Mouse (Mus musculus): ENCODE results near the gene Mon1b. TPM values are rescaled to one million over a fixed set of nuclear protein-coding genes. Genes with fewer than 3 reads are reported as not detected.

The Mon1b gene
- polyA plus RNA-seq, 1 experiment from 2014 or later, result 8.4 TPM

GRCm38 (mm10) chr8:113687889-113688542 lies 52.6 kb downstream of the Mon1b start:
- Histone ChIP-seq H3K9ac (ENCODE audit: low read length) (no peak overlapping the region), H3K4me3 (ENCODE audit: low read depth, low read length) (no peak overlapping the region), H3K9me3 (ENCODE audit: control insufficient read depth, low read length) (no peaks in the 10 kb centered on the region; the same call in 1 of the 2 replicates), H3K27ac (ENCODE audit: low read depth) (no peak overlapping the region), H3K4me1 (replicated peaks; ENCODE audit: control insufficient read depth, insufficient read depth, low read length) (no peaks in the 10 kb centered on the region), H3K36me3 (ENCODE audit: control insufficient read depth, insufficient read depth, low read length) (no peaks in the 10 kb centered on the region), H3K27me3 (replicated peaks; ENCODE audit: control insufficient read depth, insufficient read depth, low read length) (no peaks in the 10 kb centered on the region), H3K4me2 (ENCODE audit: low read length) (no peak overlapping the region)
- 73% methylated on average over 17 of the region's 17 CpGs for WGBS
- no peak for DNase-seq (ENCODE audit: low spot score)
- ATAC-seq (replicated peaks; ENCODE audit: low FRiP score, low TSS enrichment, low read depth), result no peak

GRCm38 (mm10) chr8:113688543-113688915 lies 53.1 kb downstream of the Mon1b start:
- WGBS, result 87% methylated on average over 8 of the region's 8 CpGs

DNA sequence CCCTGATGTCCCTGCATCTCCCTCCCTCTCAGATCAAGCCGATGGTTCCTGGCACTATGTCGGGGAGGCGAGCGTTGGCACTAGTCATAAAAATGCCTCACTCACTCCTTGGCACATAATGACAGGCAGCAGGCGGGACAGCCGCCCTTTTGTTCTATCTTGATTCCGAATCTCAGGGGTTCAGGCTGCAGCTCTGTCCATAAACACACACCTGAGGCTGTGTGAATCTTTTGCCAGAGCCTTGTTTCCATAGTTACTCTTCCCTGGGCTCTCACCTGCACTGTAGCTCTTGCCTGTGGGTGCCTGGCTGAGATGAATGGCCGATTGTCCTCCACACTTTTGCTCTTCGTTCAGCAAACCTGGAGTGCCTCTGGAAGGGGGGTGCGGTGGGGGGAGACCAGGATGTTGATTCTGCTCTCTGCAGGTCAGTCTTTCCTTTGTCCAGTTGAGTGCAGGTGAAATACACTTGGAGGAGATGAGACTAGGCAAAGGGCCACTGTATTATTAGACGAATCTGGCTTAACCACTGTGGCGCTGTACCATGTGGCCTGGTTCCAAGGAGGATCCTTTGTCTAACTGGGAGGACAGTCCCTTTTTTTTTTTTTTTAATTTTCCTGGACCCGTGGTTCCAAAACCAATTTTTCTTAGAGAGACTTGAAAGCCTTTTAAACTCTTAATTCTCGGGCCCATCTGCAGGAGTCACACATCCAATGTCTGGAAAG lies 56.4 kb downstream of the Mon1b start:
- H3K9me3 ChIP-seq (ENCODE audit: control insufficient read depth, low read length), result no peaks in the 10 kb centered on the region
- 62% methylated on average over 14 of the region's 14 CpGs for WGBS
- H3K4me2 ChIP-seq (ENCODE audit: low read length), result no peak overlapping the region
- H3K4me3 ChIP-seq (ENCODE audit: low read depth, low read length), result no peak overlapping the region
- H3K36me3 ChIP-seq (ENCODE audit: control insufficient read depth, insufficient read depth, low read length), result no peaks in the 10 kb centered on the region
- DNase-seq (ENCODE audit: low spot score) (no peak), ATAC-seq (replicated peaks; ENCODE audit: low FRiP score, low TSS enrichment, low read depth) (no peak)
- H3K27ac ChIP-seq (ENCODE audit: low read depth), result no peak overlapping the region
- no peaks in the 10 kb centered on the region for H3K4me1 ChIP-seq (replicated peaks; ENCODE audit: control insufficient read depth, insufficient read depth, low read length)
- no peak overlapping the region for H3K9ac ChIP-seq (ENCODE audit: low read length)
- no peaks in the 10 kb centered on the region for H3K27me3 ChIP-seq (replicated peaks; ENCODE audit: control insufficient read depth, insufficient read depth, low read length)

More at GRCm38 (mm10) chr8:113688543-113688915, 53.1 kb downstream of the Mon1b start:
- no peaks in the 10 kb centered on the region for H3K27me3 ChIP-seq (replicated peaks; ENCODE audit: control insufficient read depth, insufficient read depth, low read length)
- no peak overlapping the region for H3K9ac ChIP-seq (ENCODE audit: low read length)
- DNase-seq (ENCODE audit: low spot score), result no peak
- no peak overlapping the region for H3K27ac ChIP-seq (ENCODE audit: low read depth)
- no peak for ATAC-seq (replicated peaks; ENCODE audit: low FRiP score, low TSS enrichment, low read depth)
- no peaks in the 10 kb centered on the region for H3K4me1 ChIP-seq (replicated peaks; ENCODE audit: control insufficient read depth, insufficient read depth, low read length)
- H3K4me3 ChIP-seq (ENCODE audit: low read depth, low read length), result no peak overlapping the region
- no peaks in the 10 kb centered on the region for H3K36me3 ChIP-seq (ENCODE audit: control insufficient read depth, insufficient read depth, low read length)
- no peak overlapping the region for H3K4me2 ChIP-seq (ENCODE audit: low read length)
- no peaks in the 10 kb centered on the region; the same call in 1 of the 2 replicates for H3K9me3 ChIP-seq (ENCODE audit: control insufficient read depth, low read length)

Other genes with a start within 250 kb of the Mon1b start
- gene Syce1l, start 7.6 kb downstream of the Mon1b start, polyA plus RNA-seq (2014; fragmentation: Nextera tagmentation; extraction: Ambion mirVana), result not detected in 2 replicates
- 0.51 and 0.58 TPM in 2 replicates for gene Adamts18, start 213.2 kb downstream of the Mon1b start, polyA plus RNA-seq (2014; fragmentation: Nextera tagmentation; extraction: Ambion mirVana)

Measured in intestine, embryonic 14.5 days (tissue).